Mouse (Mus musculus) ES-Bruce4 (cell line): ENCODE measurements at regions not wholly inside any gene's neighbourhood (a gene's known extent, or its start where the extent isn't known, plus 50 kb on each side); places are given as distances from the start of the nearest gene placed in this dataset.

Experiments used
- H3K27ac ChIP-seq: 2 replicates; pipeline ENCODE4 v1.5.1; 2012; ENCODE audit warnings: low read length, inconsistent platforms; ENCODE audit not compliant: insufficient read depth
- H3K27me3 ChIP-seq: 2 replicates; pipeline ENCODE4 v1.6.1; 2012; ENCODE audit warnings: mild to moderate bottlenecking, low read length, inconsistent platforms; ENCODE audit not compliant: control insufficient read depth, poor library complexity, insufficient read depth, severe bottlenecking
- H3K36me3 ChIP-seq: 2 replicates; pipeline ENCODE4 v1.6.1; 2012; ENCODE audit warnings: inconsistent platforms, mild to moderate bottlenecking, low read length, moderate library complexity; ENCODE audit not compliant: control insufficient read depth, poor library complexity, insufficient read depth, severe bottlenecking
- H3K4me1 ChIP-seq: one replicate; pipeline ENCODE4 v1.8.1; 2011; ENCODE audit warnings: low read length; ENCODE audit not compliant: control insufficient read depth, insufficient read depth
- H3K4me3 ChIP-seq: 2 replicates; pipeline ENCODE4 v1.5.1; 2011; ENCODE audit warnings: low read depth, mild to moderate bottlenecking, low read length
- H3K9ac ChIP-seq: 2 replicates; pipeline ENCODE4 v1.6.1; 2012; ENCODE audit warnings: low read depth, mild to moderate bottlenecking, inconsistent platforms; ENCODE audit not compliant: poor library complexity, severe bottlenecking
- H3K9me3 ChIP-seq: replicated peaks from 2 replicates; pipeline ENCODE4 v1.6.1; 2012; ENCODE audit warnings: mild to moderate bottlenecking, low read length, inconsistent platforms; ENCODE audit not compliant: control insufficient read depth, poor library complexity, insufficient read depth, severe bottlenecking
- CTCF ChIP-seq: IDR thresholded peaks from one replicate; pipeline ENCODE4 v1.8.1; 2011; ENCODE audit warnings: low read depth, low read length
- EP300 ChIP-seq: IDR thresholded peaks from 2 replicates; pipeline ENCODE4 v1.6.1; 2011; ENCODE audit warnings: low read depth, low read length; ENCODE audit not compliant: insufficient read depth
- POLR2A ChIP-seq: IDR thresholded peaks from one replicate; pipeline ENCODE4 v1.8.1; 2011; ENCODE audit warnings: low read length; ENCODE audit not compliant: insufficient read depth

DNA sequence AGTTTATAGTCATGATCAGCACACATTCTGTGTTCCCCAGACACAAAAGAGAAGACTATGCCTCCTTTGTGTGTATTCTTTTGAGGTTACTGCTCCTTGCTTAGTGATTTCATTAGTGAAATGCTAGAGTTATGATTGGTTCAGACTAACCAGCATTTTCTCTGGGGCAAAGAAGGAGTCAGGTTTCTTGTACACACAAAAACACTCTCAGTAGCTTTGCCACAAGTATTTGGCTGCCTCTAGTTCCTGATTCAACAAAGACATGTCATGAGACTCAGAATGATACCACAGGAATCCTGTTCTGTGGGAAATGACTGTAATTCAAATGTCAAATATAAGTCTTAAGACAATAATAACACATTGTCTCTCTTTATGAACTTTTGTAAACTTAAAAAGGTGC lies 86.9 kb downstream of the Alx1 start:
- H3K27ac ChIP-seq: no peak overlapping the region
- no peaks in the 10 kb centered on the region for H3K27me3 ChIP-seq
- H3K9me3 ChIP-seq: no peaks in the 10 kb centered on the region
- no peak overlapping the region for H3K4me3 ChIP-seq
- H3K36me3 ChIP-seq: no peaks in the 10 kb centered on the region
- no peaks in the 10 kb centered on the region for H3K4me1 ChIP-seq
- TF ChIP-seq EP300: no peak
- no peak for TF ChIP-seq POLR2A
- TF ChIP-seq CTCF: no peak
- no peak overlapping the region for H3K9ac ChIP-seq

DNA sequence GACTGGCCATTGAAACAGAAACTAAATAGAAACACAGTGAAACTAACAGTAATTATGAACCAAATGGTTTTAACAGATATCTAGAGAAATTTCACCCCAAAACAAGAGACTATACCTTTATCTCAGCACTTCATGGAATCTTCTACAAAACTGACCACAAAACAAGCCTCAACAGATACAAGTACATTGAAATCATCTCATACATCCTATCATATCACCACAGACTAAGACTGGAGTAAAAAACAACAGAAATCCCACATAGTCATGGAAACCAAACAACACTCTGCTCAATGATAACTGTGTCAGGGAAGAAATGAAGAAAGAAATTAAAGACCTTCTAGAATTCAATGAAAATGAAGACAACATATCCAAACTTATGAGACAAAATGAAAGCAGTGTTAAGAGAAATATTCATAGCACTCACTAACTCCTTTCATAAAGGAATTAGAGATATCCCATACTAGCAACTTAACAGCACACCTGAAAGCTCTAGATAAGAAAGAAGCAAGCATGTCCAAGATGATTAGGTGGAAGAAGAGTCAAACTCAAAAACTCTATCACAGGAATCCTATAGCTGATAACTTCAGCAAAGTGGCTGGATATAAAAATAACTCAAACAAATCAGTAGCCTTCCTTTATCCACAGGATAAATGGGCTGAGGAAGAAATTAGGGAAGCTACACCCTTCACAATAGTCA lies 89.0 kb downstream of the Alx1 start:
- no peaks in the 10 kb centered on the region for H3K36me3 ChIP-seq
- no peaks in the 10 kb centered on the region for H3K9me3 ChIP-seq
- H3K4me1 ChIP-seq: no peaks in the 10 kb centered on the region
- no peaks in the 10 kb centered on the region for H3K27me3 ChIP-seq
- no peak overlapping the region for H3K27ac ChIP-seq
- no peak for TF ChIP-seq POLR2A
- H3K4me3 ChIP-seq: no peak overlapping the region
- H3K9ac ChIP-seq: no peak overlapping the region

DNA sequence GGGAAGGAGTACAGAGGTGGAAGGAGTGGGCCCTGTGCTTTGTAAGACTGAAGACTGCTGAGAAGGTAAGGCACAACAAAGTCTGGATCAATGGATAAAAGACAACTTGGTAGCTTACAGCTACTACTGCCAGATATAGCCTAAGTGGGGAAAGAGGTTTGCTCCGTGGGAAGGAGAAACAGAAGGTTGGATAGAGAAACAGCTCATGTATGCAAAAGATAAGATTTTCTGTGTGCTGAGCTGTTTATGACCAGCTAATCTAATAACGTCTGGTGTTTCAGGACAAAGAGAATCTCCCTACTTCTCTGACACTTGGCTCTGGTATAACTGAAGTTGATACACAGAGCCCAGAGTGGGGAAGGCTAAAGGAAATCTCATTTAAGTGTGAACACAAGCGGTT lies 98.6 kb downstream of the Alx1 start:
- TF ChIP-seq EP300: no peak
- no peak for TF ChIP-seq POLR2A
- no peak for TF ChIP-seq CTCF
- H3K27ac ChIP-seq: no peak overlapping the region
- no peaks in the 10 kb centered on the region for H3K27me3 ChIP-seq
- no peaks in the 10 kb centered on the region for H3K9me3 ChIP-seq
- H3K4me1 ChIP-seq: no peaks in the 10 kb centered on the region
- no peak overlapping the region for H3K9ac ChIP-seq
- no peak overlapping the region for H3K4me3 ChIP-seq
- H3K36me3 ChIP-seq: no peaks in the 10 kb centered on the region

DNA sequence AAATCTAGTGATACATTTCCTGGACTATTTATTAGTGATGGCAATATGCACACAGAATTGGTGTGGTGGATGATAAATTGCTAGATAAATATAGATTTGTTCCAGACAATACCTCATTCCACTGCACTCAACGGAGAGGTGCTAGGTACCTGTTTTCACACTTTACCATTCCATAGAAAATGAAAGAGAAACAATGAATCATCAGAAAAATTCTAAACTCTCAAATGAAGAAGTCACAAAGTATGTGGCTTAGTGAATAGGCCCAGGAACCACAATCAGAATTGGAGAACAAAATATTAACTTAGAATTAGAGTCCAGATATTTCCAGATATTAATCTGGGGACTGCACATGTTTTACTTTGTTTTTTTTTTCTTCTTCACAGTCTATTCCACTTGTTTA lies 101.4 kb downstream of the Alx1 start:
- TF ChIP-seq EP300 (no peak), CTCF (no peak), POLR2A (no peak)

DNA sequence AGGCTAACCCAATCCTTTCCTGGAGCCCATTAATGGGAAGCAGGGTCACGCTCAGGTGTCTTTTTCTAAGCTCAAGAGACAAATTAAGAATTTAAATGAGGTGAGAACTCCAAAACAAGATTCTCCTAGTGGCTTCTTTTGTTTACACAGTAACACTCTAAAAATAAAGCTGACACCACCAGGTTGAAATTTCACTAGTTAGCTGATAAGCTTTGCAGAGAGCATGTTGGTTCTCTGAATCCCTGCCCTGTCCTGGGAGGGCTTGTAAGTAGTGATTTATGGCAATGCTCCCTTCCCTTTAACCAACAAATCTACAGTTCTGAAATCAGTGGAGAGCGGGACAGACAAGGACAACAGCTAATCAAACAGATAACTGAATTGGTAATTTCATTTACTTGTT lies 132.6 kb downstream of the Alx1 start:
- Histone ChIP-seq H3K9ac (no peak overlapping the region), H3K9me3 (no peaks in the 10 kb centered on the region), H3K36me3 (no peaks in the 10 kb centered on the region), H3K4me3 (no peak overlapping the region), H3K27me3 (no peaks in the 10 kb centered on the region), H3K27ac (no peak overlapping the region), H3K4me1 (no peaks in the 10 kb centered on the region)
- TF ChIP-seq POLR2A (no peak), CTCF (no peak), EP300 (no peak)

More for the DNA sequence above, 101.4 kb downstream of the Alx1 start:
- H3K27me3 ChIP-seq: no peaks in the 10 kb centered on the region
- H3K9ac ChIP-seq: no peak overlapping the region
- no peak overlapping the region for H3K27ac ChIP-seq
- H3K36me3 ChIP-seq: no peaks in the 10 kb centered on the region
- H3K4me1 ChIP-seq: no peaks in the 10 kb centered on the region
- no peaks in the 10 kb centered on the region for H3K9me3 ChIP-seq
- no peak overlapping the region for H3K4me3 ChIP-seq

DNA sequence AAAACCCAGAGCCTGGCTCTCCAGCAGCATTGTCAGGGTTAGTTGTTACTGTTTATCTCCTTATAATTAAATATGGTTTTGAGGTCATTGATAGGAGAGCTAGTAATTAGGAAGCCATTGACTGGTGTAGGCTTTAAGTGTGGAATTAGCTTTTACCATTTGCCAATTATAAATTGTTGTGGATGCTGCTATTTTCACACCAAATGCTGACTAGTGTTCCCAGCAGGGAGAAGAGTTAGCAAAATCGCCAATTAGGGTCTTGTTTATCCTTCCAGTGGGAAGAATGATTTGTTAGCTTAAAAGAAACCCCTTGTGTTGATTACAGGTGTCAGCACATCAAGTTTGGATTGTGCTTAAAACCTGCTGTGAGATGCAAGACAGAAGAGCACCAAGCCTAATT lies 134.1 kb downstream of the Alx1 start:
- Histone ChIP-seq H3K4me3 (no peak overlapping the region), H3K36me3 (no peaks in the 10 kb centered on the region), H3K4me1 (no peaks in the 10 kb centered on the region), H3K27me3 (no peaks in the 10 kb centered on the region), H3K9me3 (no peaks in the 10 kb centered on the region), H3K9ac (no peak overlapping the region), H3K27ac (no peak overlapping the region)
- TF ChIP-seq CTCF (no peak), POLR2A (no peak)

DNA sequence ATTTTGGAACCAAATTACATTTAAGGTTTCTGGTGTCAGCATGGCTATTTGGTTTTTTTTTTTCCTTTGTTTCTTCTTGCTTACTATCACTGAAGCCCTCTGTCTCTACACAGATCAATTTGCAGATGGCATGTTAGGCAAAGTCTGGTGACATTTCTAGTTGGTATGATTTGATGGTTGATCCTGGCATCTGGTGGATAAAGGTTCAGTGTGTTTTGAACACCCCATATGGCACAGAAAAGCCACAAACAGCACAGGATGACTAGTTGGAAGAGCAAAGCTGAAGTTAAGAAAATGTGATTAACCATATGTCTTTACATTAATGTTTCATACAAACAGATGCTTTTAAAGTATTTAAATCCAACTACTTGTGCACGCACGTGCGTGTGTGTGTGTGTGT lies 137.6 kb downstream of the Alx1 start:
- Histone ChIP-seq H3K9me3 (no peaks in the 10 kb centered on the region), H3K36me3 (no peaks in the 10 kb centered on the region), H3K4me3 (no peak overlapping the region), H3K27ac (no peak overlapping the region), H3K27me3 (no peaks in the 10 kb centered on the region), H3K4me1 (no peaks in the 10 kb centered on the region), H3K9ac (no peak overlapping the region)
- TF ChIP-seq CTCF: no peak
